Mouse (Mus musculus) mouse embryonic stem cell (cell line): ENCODE measurements around the gene Prkab2.

Experiments used
- in situ Hi-C, 2 experiments: fragments of 300-500 bp; cut with MboI; formaldehyde crosslinking; loops; 1 replicate in 1 of 2; 3 replicates in 1 of 2; pipeline ENCODE4 v1.14.3; 2019 to 2020; ENCODE audit warnings: low sequenced_read_pairs in 2 of 2, low pct_unique_long_range_greater_than_20kb in 1 of 2, mixed read lengths in 1 of 2; ENCODE audit not compliant: unreplicated experiment in 1 of 2

Prkab2 gene

GRCm38 (mm10) chr3:97657655-97658411, at the start of gene Prkab2:
Prkab2 (plus strand) TSS chr3:97658193.
- in situ Hi-C loops, result loop anchor here (10.0 kb wide), 1 partner anchor 123 kb away; no protein-coding TSS in a partner anchor

DNA sequence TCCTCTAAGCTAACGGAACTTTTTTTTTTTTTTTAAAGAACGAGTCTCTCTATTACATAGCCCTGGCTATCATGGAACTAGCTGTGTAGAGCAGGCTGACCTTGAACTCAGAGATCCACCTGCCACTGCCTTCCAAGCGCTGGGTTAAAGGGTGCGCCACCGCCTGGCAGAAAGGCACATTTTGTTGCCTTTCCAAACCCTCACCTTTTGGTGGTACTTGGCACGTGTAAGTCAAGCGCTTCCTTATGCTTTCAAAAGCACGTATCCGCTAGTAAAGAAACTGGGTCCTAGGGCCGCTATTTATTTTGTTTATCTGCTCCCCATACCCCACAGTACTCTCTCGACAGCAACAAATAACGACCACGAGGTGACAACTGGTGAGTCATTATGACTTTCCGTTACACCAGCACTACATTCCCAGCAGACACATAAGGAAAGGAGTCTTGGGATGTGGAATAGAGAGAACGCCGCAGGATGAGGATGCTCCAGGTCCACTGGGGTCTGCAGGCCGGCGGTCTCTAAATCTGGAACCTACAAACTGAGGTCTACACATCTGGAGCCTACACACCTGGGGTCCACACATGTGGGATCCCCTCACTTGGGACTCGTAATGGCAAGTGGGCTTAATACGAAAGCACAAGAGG, 48.7 kb upstream of the Prkab2 start:
- in situ Hi-C loops, result no loop called here

DNA sequence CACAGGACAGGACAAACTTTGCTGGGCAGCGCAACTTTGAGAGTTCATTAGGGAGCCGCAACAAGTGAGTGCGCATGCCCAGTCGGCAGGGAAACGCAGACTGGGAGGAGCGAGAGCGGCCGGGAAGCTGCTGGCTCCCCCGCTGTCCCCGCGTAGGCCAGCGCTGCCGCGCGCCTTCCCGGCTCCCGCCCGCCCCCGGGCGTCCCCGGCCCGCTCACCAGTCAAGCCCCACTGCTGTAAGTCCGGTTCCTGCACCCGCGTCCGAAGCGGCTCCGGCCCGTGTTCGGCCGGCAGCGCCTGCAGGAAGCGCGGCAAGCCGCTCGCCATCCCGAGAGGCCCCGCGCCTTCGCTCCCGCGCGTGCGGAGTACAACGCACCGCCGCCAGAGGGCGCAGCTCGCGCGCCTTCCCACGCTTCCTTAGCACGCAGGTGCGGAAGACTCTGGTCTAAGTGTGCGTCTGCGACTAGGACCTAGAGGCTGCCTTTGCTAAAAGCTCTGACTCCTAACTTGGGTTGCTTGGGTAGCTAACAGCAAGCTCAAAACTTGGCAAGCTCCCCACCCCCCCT, 48.1 kb upstream of the Prkab2 start, which contains the start of gene Chd1l:
TSS of gene Chd1l (minus strand) at position 359 of the 566 bp plus-strand sequence.
- in situ Hi-C loops, result no loop called here

- in situ Hi-C loops, result no loop called here
Measured at GRCm38 (mm10) chr3:97611021-97611420, 47.0 kb upstream of the Prkab2 start.

DNA sequence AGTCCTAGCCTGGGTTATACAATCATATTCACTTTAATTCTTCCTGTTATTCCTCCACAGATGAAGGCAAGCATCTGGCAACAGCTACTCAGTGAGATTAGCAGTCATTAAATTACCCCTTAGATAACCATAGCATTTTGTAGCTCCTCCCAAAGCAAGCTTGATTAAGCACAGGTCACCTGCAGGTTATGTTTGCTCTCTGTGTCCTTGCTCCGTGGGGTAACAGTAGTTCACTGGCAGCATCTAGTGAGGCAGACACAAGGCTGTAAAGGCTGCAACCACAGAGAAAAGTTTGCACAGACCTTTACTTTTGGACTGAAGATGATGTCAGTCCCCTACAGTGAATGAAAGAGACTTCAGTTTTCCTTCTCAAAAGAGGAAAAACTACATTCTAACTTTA, 42.8 kb upstream of the Prkab2 start:
- in situ Hi-C loops, result no loop called here

GRCm38 (mm10) chr3:97615933-97616332, 42.1 kb upstream of the Prkab2 start:
- in situ Hi-C loops, result no loop called here

DNA sequence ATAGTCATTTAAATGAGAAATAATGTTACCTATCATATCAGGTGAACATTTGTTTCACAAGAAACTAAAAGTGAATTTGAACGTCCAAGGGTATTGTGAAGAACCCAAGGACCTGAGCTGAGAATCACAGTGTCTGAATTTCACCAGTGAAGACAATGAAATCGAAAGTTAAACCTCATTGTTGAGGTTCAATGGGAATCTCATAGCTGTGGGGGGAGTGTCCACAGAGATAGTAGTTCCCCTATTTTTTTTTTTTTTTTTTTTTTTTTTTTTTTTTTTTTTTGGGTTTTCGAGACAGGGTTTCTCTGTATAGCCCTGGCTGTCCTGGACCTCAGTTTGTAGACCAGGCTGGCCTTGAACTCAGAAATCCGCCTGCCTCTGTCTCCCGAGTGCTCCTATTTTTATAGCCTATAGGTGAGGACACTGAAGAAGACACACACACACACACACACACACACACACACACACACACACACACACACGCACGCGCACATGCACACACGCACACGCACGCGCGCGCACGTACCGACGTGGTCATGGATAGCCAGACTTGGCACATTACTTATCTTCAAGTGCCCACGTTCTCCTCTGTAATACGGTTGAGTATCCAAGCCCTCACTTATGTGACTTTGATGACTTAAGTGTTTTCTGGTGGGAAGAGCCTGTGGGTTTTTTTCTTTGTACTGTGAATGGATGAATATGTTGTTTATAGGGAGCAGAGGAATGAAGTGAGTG, 40.7 kb upstream of the Prkab2 start:
- in situ Hi-C loops, result no loop called here

DNA sequence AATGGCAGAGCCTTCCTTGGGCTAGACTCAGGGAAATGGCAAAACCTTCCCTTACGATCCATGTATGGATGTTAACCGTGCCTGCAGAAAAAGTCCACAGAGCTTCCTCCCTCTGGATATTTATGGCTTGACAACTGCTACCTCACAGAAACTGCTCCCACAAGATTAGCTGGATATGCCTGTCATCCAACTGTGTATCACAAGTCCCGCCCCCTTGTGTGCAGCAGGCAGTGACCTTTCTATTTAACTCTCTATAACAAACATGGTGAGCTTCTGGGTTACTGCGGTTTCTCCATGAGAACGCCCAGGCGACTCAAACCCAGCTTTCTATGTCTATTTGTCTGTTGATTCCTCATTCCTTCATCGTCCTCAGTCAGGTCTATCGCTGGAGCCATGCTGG, 40.1 kb upstream of the Prkab2 start:
- in situ Hi-C loops, result no loop called here

DNA sequence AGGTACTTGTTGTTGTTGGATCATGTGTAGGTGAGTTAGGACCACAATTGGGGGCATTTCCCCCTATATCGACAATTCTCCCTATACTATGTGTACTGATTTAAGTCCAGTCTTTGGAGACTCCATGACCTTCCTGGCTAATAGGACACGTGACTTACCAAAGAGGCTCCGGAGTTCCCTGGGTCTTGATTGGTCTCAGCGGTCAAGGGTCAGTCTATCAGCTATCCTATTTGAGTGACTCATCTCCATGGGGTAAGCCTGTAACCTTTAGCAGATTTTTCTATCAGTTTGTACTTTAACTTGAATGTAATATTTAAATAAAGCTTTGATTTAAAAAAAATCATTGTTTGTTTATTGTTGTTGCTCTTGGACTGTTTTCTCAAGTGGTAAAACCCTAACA, 37.3 kb upstream of the Prkab2 start:
- in situ Hi-C loops, result no loop called here

- in situ Hi-C loops, result no loop called here
Measured at GRCm38 (mm10) chr3:97624611-97625010, 33.4 kb upstream of the Prkab2 start.

- in situ Hi-C loops, result no loop called here
Measured at GRCm38 (mm10) chr3:97627893-97628292, 30.1 kb upstream of the Prkab2 start.

DNA sequence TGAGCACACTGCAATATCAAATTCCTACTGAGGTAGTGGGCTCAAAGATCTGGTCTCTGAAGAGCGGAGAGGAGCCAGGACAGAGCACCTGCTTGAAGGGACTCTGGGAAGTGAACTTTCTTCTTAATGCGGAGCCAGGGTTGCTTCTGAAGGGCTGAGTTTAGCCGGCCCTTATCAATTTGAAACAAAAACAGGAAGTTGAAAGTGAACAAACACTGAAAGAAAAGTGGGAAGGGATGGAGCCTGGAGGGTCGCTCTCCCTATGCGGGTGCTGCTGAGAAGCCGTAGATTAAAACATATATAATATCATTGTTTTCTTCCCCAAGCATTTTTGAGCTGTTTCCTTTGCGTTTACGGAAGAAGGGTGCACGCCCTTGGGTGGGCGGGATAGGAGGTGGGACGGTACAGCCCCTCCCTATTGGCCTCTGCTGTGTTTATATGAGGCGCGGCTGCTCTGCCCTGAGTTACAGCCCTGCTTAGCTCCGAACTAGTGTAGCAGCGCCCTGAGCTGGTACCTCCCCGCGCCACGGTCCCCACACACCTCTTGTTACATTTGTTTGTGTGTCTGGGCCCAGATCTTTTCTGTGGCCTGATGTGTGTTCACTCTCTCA, 29.5 kb upstream of the Prkab2 start, which contains the start of gene Fmo5:
TSS of gene Fmo5 (plus strand) at position 414 of the 611 bp plus-strand sequence.
- in situ Hi-C loops, result no loop called here

GRCm38 (mm10) chr3:97629941-97630340, 28.1 kb upstream of the Prkab2 start:
- in situ Hi-C loops, result no loop called here

DNA sequence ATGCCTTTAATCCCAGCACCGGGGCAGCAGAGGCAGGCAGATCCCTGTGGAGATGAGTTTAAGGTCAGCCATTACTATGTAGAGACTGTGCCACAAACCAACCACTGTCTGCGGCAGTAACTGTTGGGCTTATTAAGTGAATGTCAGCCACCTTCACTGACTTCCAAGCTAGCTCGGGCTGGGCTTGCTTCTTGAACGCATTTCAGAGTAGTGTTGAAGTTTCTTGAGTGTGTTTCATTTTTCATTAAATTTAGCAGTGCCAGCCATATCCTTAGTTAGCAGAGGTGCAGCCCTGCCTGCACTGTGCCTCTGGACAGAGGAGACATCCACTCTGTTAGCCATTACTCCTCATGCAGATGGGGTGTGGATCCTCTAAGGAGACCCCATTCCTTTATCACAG, 27.2 kb upstream of the Prkab2 start:
- in situ Hi-C loops, result no loop called here

- in situ Hi-C loops, result no loop called here
Measured at GRCm38 (mm10) chr3:97631258-97631860, 26.6 kb upstream of the Prkab2 start.

DNA sequence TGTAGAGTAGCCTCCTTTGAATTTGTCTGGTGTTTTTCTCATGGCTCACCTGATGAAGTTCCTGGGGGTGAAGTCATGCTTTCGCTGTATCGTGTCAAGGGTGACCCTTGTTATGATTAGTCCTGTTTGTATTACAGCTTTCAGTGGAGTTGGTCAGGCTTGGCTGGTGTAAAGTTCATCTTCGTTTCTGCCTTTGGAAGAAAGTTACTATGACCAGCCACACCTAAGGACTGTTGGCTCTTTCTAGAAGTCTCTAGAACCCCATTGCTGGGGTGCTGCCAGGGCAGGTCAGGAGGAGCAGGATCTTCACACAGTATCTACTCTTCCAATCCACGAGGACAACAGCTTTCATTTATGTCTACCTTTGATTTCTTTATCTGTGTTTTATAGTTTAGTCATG, 24.5 kb upstream of the Prkab2 start:
- in situ Hi-C loops, result no loop called here

DNA sequence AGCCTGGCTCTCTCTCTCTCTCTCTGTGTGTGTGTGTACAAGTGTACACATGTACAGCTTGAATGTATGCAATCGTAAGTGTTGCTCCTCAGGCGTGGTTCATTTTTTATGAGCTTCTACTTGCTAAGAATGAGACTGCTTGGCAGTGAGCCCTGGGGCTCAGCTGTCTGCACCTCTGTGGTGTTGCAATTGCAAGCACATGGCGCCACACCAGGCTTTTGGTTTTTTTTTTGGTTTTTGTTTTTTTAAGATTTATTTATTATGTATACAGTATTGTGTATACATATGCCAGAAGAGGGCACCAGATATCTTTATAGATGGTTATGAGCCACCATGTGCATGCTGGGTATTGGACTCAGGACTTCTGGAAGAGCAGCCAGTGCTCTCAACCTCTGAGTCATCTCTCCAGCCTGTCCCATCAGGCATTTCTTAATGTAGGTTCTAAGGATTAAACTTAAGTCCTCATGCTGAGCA, 23.7 kb upstream of the Prkab2 start:
- in situ Hi-C loops, result no loop called here

- in situ Hi-C loops, result no loop called here
Measured at GRCm38 (mm10) chr3:97641396-97641795, 16.6 kb upstream of the Prkab2 start.
